In genomic region chr14:25342865-25343565, GRCm38 (mm10) we compare ENCODE assay signal across 13 mouse cellular contexts.
DNase-seq lines count a peak whose midpoint lies in the region; ATAC-seq and TF ChIP-seq lines count a peak whose summit lies in the region.
"Had no signal": no experiment of that assay in that cellular context is flagged by ENCODE, and none has a peak within 500 bp of the region (broad histone marks: within the 10 kb centered on the region; RNA-seq: fewer than 3 reads in every experiment).

No protein-coding gene starts in this region.

- peaks cover 27% of the 10 kb centered on the region for H3K4me1 ChIP-seq in intestine, embryonic 14.5 days (replicated peaks; ENCODE audit: control insufficient read depth, insufficient read depth, low read length)
- peaks cover 10% of the 10 kb centered on the region for H3K4me1 ChIP-seq in intestine, postnatal 0 days (replicated peaks; ENCODE audit: control insufficient read depth, insufficient read depth, low read length)
- no peaks in the 10 kb centered on the region for H3K4me1 ChIP-seq in stomach, postnatal 0 days (replicated peaks; ENCODE audit: control insufficient read depth, insufficient read depth)
- H3K4me1 ChIP-seq in midbrain, embryonic 16.5 days (ENCODE audit: control insufficient read depth, insufficient read depth, low read length), result peaks cover 6% of the 10 kb centered on the region

- H3K27ac ChIP-seq in intestine, embryonic 14.5 days (ENCODE audit: low read depth), result 0 out of 2 replicates have a peak overlapping the region, but pooled peaks have one; percentile 8
- H3K27ac ChIP-seq in intestine, postnatal 0 days (ENCODE audit: low read depth, low read length), result no peak overlapping the region; the same call in 1 of the 2 replicates
- H3K27ac ChIP-seq in stomach, postnatal 0 days (replicated peaks), result peak overlapping the region; percentile 61
- no peak overlapping the region for H3K27ac ChIP-seq in midbrain, embryonic 16.5 days (ENCODE audit: low read length)
- H3K27ac ChIP-seq: hindbrain, embryonic 14.5 days; layer of hippocampus, adult 2 months had no signal

- no peak for ATAC-seq in intestine, embryonic 14.5 days (replicated peaks; ENCODE audit: low FRiP score, low TSS enrichment, low read depth)
- no peak for ATAC-seq in intestine, postnatal 0 days
- no peak for ATAC-seq in stomach, postnatal 0 days (ENCODE audit: low FRiP score, low TSS enrichment)
- no peak for ATAC-seq in midbrain, embryonic 16.5 days

- no peaks in the 10 kb centered on the region for H3K9me3 ChIP-seq in intestine, embryonic 14.5 days (ENCODE audit: control insufficient read depth, low read length)
- no peaks in the 10 kb centered on the region for H3K9me3 ChIP-seq in intestine, postnatal 0 days (ENCODE audit: control insufficient read depth)
- H3K9me3 ChIP-seq in stomach, postnatal 0 days (ENCODE audit: control insufficient read depth, low read length), result no peaks in the 10 kb centered on the region
- no peaks in the 10 kb centered on the region for H3K9me3 ChIP-seq in midbrain, embryonic 16.5 days (replicated peaks; ENCODE audit: control insufficient read depth, low read length, poor library complexity, severe bottlenecking)

- no peak overlapping the region for H3K4me2 ChIP-seq in intestine, embryonic 14.5 days (ENCODE audit: low read length)
- no peak overlapping the region for H3K4me2 ChIP-seq in intestine, postnatal 0 days (replicated peaks; ENCODE audit: low read depth)
- no peak overlapping the region for H3K4me2 ChIP-seq in stomach, postnatal 0 days (replicated peaks; ENCODE audit: low read depth)
- H3K4me2 ChIP-seq in midbrain, embryonic 16.5 days (ENCODE audit: low read length), result no peak overlapping the region
- H3K4me2 ChIP-seq: hindbrain, embryonic 14.5 days; midbrain, embryonic 11.5 days had no signal

- no peaks in the 10 kb centered on the region for H3K36me3 ChIP-seq in intestine, embryonic 14.5 days (ENCODE audit: control insufficient read depth, insufficient read depth, low read length)
- no peaks in the 10 kb centered on the region for H3K36me3 ChIP-seq in intestine, postnatal 0 days (ENCODE audit: control insufficient read depth, insufficient read depth)
- no peaks in the 10 kb centered on the region for H3K36me3 ChIP-seq in stomach, postnatal 0 days (ENCODE audit: control insufficient read depth, insufficient read depth, low read length)
- no peaks in the 10 kb centered on the region for H3K36me3 ChIP-seq in midbrain, embryonic 16.5 days (ENCODE audit: control insufficient read depth, insufficient read depth, low read length)

- WGBS in intestine, embryonic 14.5 days, result 27% methylated on average over 4 of the region's 4 CpGs
- 31% methylated on average over 4 of the region's 4 CpGs for WGBS in intestine, postnatal 0 days
- 32% methylated on average over 4 of the region's 4 CpGs for WGBS in stomach, postnatal 0 days
- WGBS in midbrain, embryonic 16.5 days, result 56% methylated on average over 4 of the region's 4 CpGs

- H3K9ac ChIP-seq in intestine, embryonic 14.5 days (ENCODE audit: low read length), result no peak overlapping the region
- no peak overlapping the region for H3K9ac ChIP-seq in intestine, postnatal 0 days (ENCODE audit: low read depth, low read length)
- H3K9ac ChIP-seq in stomach, postnatal 0 days (ENCODE audit: low read length), result no peak overlapping the region
- H3K9ac ChIP-seq in midbrain, embryonic 16.5 days (ENCODE audit: low read depth, low read length), result no peak overlapping the region
- H3K9ac ChIP-seq: hindbrain, embryonic 14.5 days had no signal

- TF ChIP-seq EP300 in stomach, postnatal 0 days (optimal IDR thresholded peaks at IDR 0.05), result no peak

- DNase-seq in adrenal gland, postnatal 14 days, result peak; percentile 40
- DNase-seq in adrenal gland, postnatal 10 days, result no peak
- no peak for DNase-seq in intestine, embryonic 14.5 days (ENCODE audit: low spot score)
- peak; percentile 52 for DNase-seq in ovary, postnatal 36 days (ENCODE audit: low spot score)
- DNase-seq in ovary, postnatal 14 days (ENCODE audit: low spot score), result no peak
- DNase-seq in stomach, postnatal 0 days (ENCODE audit: low spot score), result no peak
- DNase-seq: cerebellum, postnatal 25 days; thymus, adult 2 months had no signal

- TF ChIP-seq CTCF in intestine, postnatal 0 days (IDR thresholded peaks at IDR 0.05; ENCODE audit: low read depth), result no peak
- TF ChIP-seq CTCF in stomach, postnatal 0 days (IDR thresholded peaks at IDR 0.05; ENCODE audit: low read depth), result no peak

- no peak overlapping the region for H3K4me3 ChIP-seq in intestine, embryonic 14.5 days (ENCODE audit: low read depth, low read length)
- H3K4me3 ChIP-seq in intestine, postnatal 0 days (ENCODE audit: low read depth, low read length), result no peak overlapping the region
- no peak overlapping the region for H3K4me3 ChIP-seq in stomach, postnatal 0 days (ENCODE audit: low read depth, low read length)
- H3K4me3 ChIP-seq in midbrain, embryonic 16.5 days (ENCODE audit: low read depth, low read length), result no peak overlapping the region
- H3K4me3 ChIP-seq: layer of hippocampus, adult 2 months had no signal

- no peaks in the 10 kb centered on the region for H3K27me3 ChIP-seq in intestine, embryonic 14.5 days (replicated peaks; ENCODE audit: control insufficient read depth, insufficient read depth, low read length)
- H3K27me3 ChIP-seq in intestine, postnatal 0 days (replicated peaks; ENCODE audit: control insufficient read depth, insufficient read depth, low read length), result no peaks in the 10 kb centered on the region
- no peaks in the 10 kb centered on the region for H3K27me3 ChIP-seq in stomach, postnatal 0 days (ENCODE audit: control insufficient read depth, insufficient read depth, low read length)
- no peaks in the 10 kb centered on the region for H3K27me3 ChIP-seq in midbrain, embryonic 16.5 days (ENCODE audit: control insufficient read depth, insufficient read depth, low read depth, low read length)

Comparison
In these comparisons a context has a peak if more than half of its experiments do, and no peak if none do; other contexts are left out.
1. DNase-seq: peak in adrenal gland, postnatal 14 days (single experiment) and ovary, postnatal 36 days (single experiment); none in adrenal gland, postnatal 10 days (single experiment), intestine, embryonic 14.5 days (single experiment), ovary, postnatal 14 days (single experiment) and stomach, postnatal 0 days (single experiment).
2. H3K27ac ChIP-seq: peak in intestine, embryonic 14.5 days (single experiment) and stomach, postnatal 0 days (single experiment); none in intestine, postnatal 0 days (single experiment) and midbrain, embryonic 16.5 days (single experiment).